Mouse (Mus musculus) right cerebral cortex, postnatal 4 days (tissue): ENCODE measurements around the gene Acap1.

ENCODE experiments used
- DNase-seq: peaks from one replicate; pipeline ENCODE4 v3.0.0-alpha.2; 2022

Acap1 gene

GRCm38 (mm10) chr11:69835326-69835965 lies 59.9 kb downstream of the Acap1 start:
- no peak for DNase-seq

- no peak for DNase-seq
Measured at GRCm38 (mm10) chr11:69834001-69834549, 61.3 kb downstream of the Acap1 start.

GRCm38 (mm10) chr11:69833554-69833953 lies 61.8 kb downstream of the Acap1 start:
- no peak for DNase-seq
